8 mouse cellular contexts compared by ENCODE assay signal in the genomic region with DNA sequence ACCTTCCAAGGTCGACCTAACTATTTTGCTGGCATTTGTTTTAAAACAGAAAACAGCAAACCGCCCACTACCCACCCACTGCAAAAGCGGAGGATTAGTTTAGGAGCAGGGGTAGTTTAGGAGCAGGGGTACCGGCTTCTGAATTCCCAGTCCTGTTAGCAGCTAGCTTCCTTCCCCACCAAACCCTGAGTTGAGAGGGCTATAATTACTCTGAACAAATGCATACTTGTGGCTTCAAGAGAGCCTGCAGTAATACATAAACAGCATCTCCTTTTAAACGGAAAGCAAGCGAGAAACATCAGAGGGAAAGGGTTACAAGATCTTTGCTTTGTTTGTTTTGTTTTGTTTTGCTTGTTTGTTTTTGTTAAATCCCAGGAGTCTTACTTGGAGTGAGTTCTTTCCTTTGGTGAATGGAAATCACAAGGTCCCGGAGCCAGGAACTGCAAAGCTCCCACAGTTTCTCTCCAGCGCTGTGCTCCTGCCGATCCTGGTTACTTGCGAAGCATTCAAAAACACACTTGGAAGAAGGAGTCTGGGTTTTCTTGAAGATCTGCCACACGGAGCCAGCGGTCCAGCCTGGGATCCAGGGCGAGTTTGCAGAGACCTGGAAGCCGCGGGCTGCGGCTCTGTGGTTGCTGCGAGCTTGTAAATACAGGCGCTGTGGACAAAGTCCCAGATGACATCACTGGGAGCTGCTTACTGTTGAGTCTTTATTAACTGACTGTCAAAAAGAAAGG.
DNase-seq lines count a peak whose midpoint lies in the region; ATAC-seq and TF ChIP-seq lines count a peak whose summit lies in the region.

No protein-coding gene starts in this region.

- H3K27ac ChIP-seq in cerebellum, adult 2 months (ENCODE audit: insufficient read depth, low read length): no peak overlapping the region
- H3K27ac ChIP-seq in liver, embryonic 15.5 days (replicated peaks): no peak overlapping the region
- H3K27ac ChIP-seq in neural tube, embryonic 15.5 days (replicated peaks): peak overlapping the region; percentile 64

- no peak for TF ChIP-seq CTCF in cerebellum, adult 2 months (IDR thresholded peaks at IDR 0.05; ENCODE audit: borderline replicate concordance, insufficient read depth, low read depth, low read length)

- H3K4me3 ChIP-seq in cerebellum, adult 2 months (replicated peaks; ENCODE audit: insufficient read depth, low read depth, low read length): peak overlapping the region; percentile 35
- peak overlapping the region; percentile 38 for H3K4me3 ChIP-seq in liver, embryonic 15.5 days (replicated peaks)
- H3K4me3 ChIP-seq in neural tube, embryonic 15.5 days (replicated peaks): peak overlapping the region; percentile 38

- peak overlapping the region; percentile 49 for H3K4me2 ChIP-seq in liver, embryonic 15.5 days
- H3K4me2 ChIP-seq in neural tube, embryonic 15.5 days: peak overlapping the region; percentile 67

- H3K9ac ChIP-seq in liver, embryonic 15.5 days: no peak overlapping the region
- peak overlapping the region; percentile 43 for H3K9ac ChIP-seq in neural tube, embryonic 15.5 days (replicated peaks)

- no peak for TF ChIP-seq POLR2A in cerebellum, adult 2 months (IDR thresholded peaks at IDR 0.05; ENCODE audit: borderline replicate concordance, insufficient read depth, low read length)

- H3K27me3 ChIP-seq in cerebellum, adult 2 months (ENCODE audit: control insufficient read depth, insufficient read depth, low read length): peaks cover 1% of the 10 kb centered on the region; the same call in 1 of the 2 replicates
- peaks cover 20% of the 10 kb centered on the region; the same call in 1 of the 2 replicates for H3K27me3 ChIP-seq in liver, embryonic 15.5 days
- H3K27me3 ChIP-seq in neural tube, embryonic 15.5 days (replicated peaks): no peaks in the 10 kb centered on the region

- no peaks in the 10 kb centered on the region for H3K36me3 ChIP-seq in liver, embryonic 15.5 days (replicated peaks)
- H3K36me3 ChIP-seq in neural tube, embryonic 15.5 days: no peaks in the 10 kb centered on the region

- H3K9me3 ChIP-seq in liver, embryonic 15.5 days (replicated peaks): no peaks in the 10 kb centered on the region
- no peaks in the 10 kb centered on the region for H3K9me3 ChIP-seq in neural tube, embryonic 15.5 days (replicated peaks)

- no peaks in the 10 kb centered on the region for H3K4me1 ChIP-seq in cerebellum, adult 2 months (ENCODE audit: control insufficient read depth, insufficient read depth, low read length)
- H3K4me1 ChIP-seq in liver, embryonic 15.5 days (replicated peaks): no peaks in the 10 kb centered on the region; the same call in 1 of the 2 replicates
- peaks cover 24% of the 10 kb centered on the region for H3K4me1 ChIP-seq in neural tube, embryonic 15.5 days

- ATAC-seq in liver, embryonic 15.5 days (ENCODE audit: insufficient read depth): peak; percentile 28; the same call in 1 of the 2 replicates
- ATAC-seq in neural tube, embryonic 15.5 days (ENCODE audit: low FRiP score): no peak; the same call in 1 of the 2 replicates

- WGBS in cerebellum, adult 2 months: 10% methylated on average over 18 of the region's 18 CpGs
- WGBS in large intestine, adult 2 months: 7% methylated on average over 18 of the region's 18 CpGs
- WGBS in liver, embryonic 15.5 days (ENCODE audit: insufficient replicate concordance): 3% methylated on average over 18 of the region's 18 CpGs
- WGBS in neural tube, embryonic 15.5 days: 4% methylated on average over 18 of the region's 18 CpGs

- DNase-seq in R1 (ENCODE audit: low read depth, low spot score): peak; percentile 13
- peak; percentile 28 to 38 for DNase-seq in cerebellum, adult 2 months
- DNase-seq in frontal cortex, postnatal 10 days (ENCODE audit: low spot score in 2 of 2): peak; percentile 25 to 47
- peak; percentile 46 for DNase-seq in heart, postnatal 4 days
- DNase-seq in large intestine, adult 2 months (ENCODE audit: low read depth, low spot score): peak; percentile 67
- DNase-seq in adipocyte (ENCODE audit: low spot score): no peak
